Mouse (Mus musculus) liver, embryonic 16.5 days (tissue): ENCODE results near the gene 1500009L16Rik. TPM values are rescaled to one million over a fixed set of nuclear protein-coding genes. Genes with fewer than 3 reads are reported as not detected.
A peak's percentile ranks its signal among the peaks of the same experiment; 100 is the strongest.

Experiments
- ATAC-seq: fragments of 200-750 bp; cut with Nextera tagmentation; 2 replicates; pipeline ENCODE4 v1.8.0; 2017; ENCODE audit warnings: low read depth, mild to moderate bottlenecking, moderate number of reproducible peaks, moderate library complexity
- H3K27ac ChIP-seq: fragments of 300-500 bp; sonication (generic); 2 replicates; pipeline ENCODE4 v1.5.1; 2014; ENCODE audit warnings: mild to moderate bottlenecking, low read length
- H3K27me3 ChIP-seq: fragments of 300-500 bp; sonication (generic); 2 replicates; pipeline ENCODE4 v1.6.1; 2014; ENCODE audit warnings: low read depth, low read length, mixed read lengths; ENCODE audit not compliant: control insufficient read depth, insufficient read depth
- H3K36me3 ChIP-seq: fragments of 300-500 bp; sonication (generic); 2 replicates; pipeline ENCODE4 v1.6.1; 2014; ENCODE audit warnings: mild to moderate bottlenecking; ENCODE audit not compliant: control insufficient read depth, insufficient read depth
- H3K4me1 ChIP-seq: fragments of 300-500 bp; sonication (generic); 2 replicates; pipeline ENCODE4 v1.6.1; 2014; ENCODE audit warnings: low read depth, low read length, mixed read lengths; ENCODE audit not compliant: control insufficient read depth
- H3K4me2 ChIP-seq: fragments of 300-500 bp; sonication (generic); 2 replicates; pipeline ENCODE4 v1.6.1; 2014; ENCODE audit warnings: low read depth, low read length, mixed read lengths
- H3K4me3 ChIP-seq: fragments of 300-500 bp; sonication (generic); 2 replicates; pipeline ENCODE4 v1.5.1; 2014; ENCODE audit warnings: low read depth, mild to moderate bottlenecking, low read length
- H3K9ac ChIP-seq: fragments of 300-500 bp; sonication (generic); 2 replicates; pipeline ENCODE4 v1.6.1; 2014; ENCODE audit warnings: low read depth, low read length
- H3K9me3 ChIP-seq: fragments of 300-500 bp; sonication (generic); replicated peaks from 2 replicates; pipeline ENCODE4 v1.6.1; 2016; ENCODE audit warnings: low read length; ENCODE audit not compliant: control insufficient read depth
- WGBS: fragments of 180-500 bp; shearing (Covaris S2); extraction: QIAGEN DNeasy Blood & Tissue Kit; methylation state at CpG from one replicate; pipeline ENCODE4 v1.1.7; 2014; ENCODE audit not compliant: insufficient replicate concordance; 5-methylcytosine and 5-hydroxymethylcytosine counted together
- polyA plus RNA-seq: library from polyadenylated mRNA; unstranded; fragments of >200 nt; fragmentation: Nextera tagmentation; extraction: Ambion mirVana; gene quantifications from 2 replicates; pipeline ENCODE4 v1.2.1, GENCODE M21; 2015

1500009L16Rik gene
- polyA plus RNA-seq, 1 experiment from 2014 or later: 1.0 TPM

DNA sequence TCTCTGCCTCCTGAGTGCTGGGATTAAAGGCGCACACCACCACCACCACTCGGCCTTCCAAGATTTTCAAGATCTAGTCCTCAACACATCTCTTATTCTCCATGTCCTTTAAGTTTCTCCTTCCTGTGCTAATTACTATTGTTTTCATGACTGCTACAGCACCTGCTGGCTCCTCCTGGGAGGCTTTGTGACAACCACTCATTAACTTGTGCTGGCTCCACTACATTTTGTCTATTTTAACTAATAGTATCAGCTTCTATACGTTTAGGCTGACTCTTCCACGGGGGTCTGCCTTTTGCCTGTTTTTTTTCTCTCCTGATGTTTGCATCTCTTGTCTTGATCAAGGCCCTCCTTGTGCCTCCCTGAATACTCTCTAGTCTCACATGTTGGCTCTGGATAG lies 59.2 kb downstream of the 1500009L16Rik start:
- Histone ChIP-seq H3K27ac (no peak overlapping the region), H3K9ac (no peak overlapping the region), H3K4me1 (no peaks in the 10 kb centered on the region), H3K27me3 (no peaks in the 10 kb centered on the region), H3K9me3 (no peaks in the 10 kb centered on the region; the same call in 1 of the 2 replicates), H3K4me2 (no peak overlapping the region), H3K4me3 (no peak overlapping the region), H3K36me3 (no peaks in the 10 kb centered on the region)
- WGBS: 63% methylated on average over 4 of the region's 4 CpGs
- no peak for ATAC-seq

DNA sequence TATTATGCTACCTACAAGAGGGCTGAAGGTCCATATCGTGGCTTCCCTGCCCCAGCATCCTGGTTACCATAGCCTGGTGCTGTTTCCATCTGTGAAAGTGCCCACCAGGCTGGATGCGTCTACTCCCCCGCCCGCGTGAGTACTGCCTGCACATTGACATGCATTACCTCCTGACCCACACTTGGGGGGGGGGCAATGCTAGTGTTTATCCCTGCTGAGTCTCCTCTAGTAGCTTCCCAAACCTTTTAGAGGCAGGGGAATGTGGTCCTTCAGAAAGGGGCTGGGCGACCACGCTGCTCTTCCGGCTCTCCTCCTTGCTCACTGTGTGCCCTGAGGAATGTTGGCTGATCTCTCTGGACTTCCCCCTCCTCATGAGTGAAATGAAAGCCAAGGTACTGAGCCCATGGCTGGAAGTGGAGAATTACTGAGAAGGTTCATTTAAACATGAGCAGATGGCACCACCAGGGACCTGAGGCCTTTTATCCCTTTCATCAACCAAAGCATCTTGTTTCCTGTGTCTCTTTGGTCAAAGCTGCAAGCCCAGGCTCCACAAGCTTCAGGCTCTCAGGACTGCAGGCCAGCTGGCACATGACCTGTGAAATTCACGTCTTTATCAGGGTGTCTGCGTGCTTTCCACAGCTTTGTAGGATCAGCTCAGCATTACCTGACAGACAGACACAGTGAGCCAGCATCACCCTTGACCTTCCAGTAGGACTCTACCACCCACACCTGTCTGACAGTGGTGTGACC lies 59.9 kb downstream of the 1500009L16Rik start:
- Histone ChIP-seq H3K4me3 (no peak overlapping the region), H3K9ac (no peak overlapping the region), H3K36me3 (no peaks in the 10 kb centered on the region), H3K27ac (no peak overlapping the region), H3K27me3 (no peaks in the 10 kb centered on the region), H3K4me2 (no peak overlapping the region), H3K9me3 (no peaks in the 10 kb centered on the region; the same call in 1 of the 2 replicates), H3K4me1 (no peaks in the 10 kb centered on the region)
- WGBS: 73% methylated on average over 10 of the region's 10 CpGs
- ATAC-seq: no peak

DNA sequence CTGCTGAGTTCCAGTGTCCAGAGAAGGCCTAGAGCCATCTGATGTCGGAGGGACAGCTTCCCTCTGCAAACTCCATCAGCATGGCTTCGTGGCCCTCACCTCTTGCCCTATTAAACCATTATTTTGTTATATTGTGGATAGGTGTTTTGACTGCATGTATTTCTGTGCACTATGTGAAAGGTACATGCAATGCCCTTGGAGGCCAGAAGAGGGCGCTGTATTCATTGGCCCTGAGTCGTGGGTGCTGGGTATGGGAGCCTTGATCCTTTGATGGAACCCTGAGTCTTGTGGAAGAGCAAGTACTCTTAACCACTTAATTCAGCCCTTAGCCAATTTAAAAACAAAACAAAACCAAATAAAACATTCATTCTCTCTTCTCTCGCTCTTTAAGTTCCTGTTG lies 62.3 kb downstream of the 1500009L16Rik start:
- WGBS: 26% methylated on average over 5 of the region's 5 CpGs
- Histone ChIP-seq H3K9ac (no peak overlapping the region), H3K4me3 (no peak overlapping the region), H3K27ac (no peak overlapping the region), H3K36me3 (no peaks in the 10 kb centered on the region), H3K4me2 (no peak overlapping the region), H3K9me3 (no peaks in the 10 kb centered on the region; the same call in 1 of the 2 replicates), H3K4me1 (no peaks in the 10 kb centered on the region), H3K27me3 (no peaks in the 10 kb centered on the region)
- no peak for ATAC-seq

DNA sequence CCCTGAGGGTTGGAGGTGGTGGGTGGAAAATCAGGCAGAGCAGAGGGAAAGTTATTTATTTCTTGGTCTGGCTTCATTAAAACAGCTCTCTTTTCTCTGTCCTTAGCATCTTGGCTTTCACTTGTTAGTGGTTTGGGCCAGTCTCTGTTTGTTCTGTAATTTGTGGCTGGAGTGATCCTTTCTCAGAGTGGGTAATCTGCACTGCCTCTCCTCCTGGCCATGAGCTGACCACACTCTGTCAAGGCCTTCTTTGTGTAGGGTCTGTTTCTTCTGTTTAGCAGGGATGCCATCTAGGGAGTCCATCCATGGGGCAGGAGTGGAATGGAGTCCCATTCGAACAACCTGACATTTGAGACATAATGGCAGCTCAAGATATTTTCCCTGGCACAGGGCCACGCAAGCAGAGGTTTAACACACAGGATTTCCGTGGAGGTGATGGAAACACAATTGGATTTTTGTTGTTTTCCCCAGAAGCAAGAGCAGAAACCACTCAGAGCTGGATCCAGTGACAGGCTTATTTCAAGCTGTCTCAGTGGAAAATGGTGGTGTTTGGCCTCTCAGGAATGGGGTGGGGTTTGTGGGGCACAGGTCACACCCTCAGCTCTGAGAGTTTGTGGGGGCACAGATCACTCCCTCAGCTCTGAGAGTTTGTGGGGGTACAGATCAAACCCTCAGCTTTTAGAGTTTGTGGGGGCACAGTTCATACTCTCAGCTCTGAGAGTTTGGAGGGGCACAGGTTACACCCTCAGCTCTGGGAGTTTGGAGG lies 63.1 kb downstream of the 1500009L16Rik start:
- H3K36me3 ChIP-seq: no peaks in the 10 kb centered on the region
- H3K27me3 ChIP-seq: no peaks in the 10 kb centered on the region
- H3K4me3 ChIP-seq: no peak overlapping the region
- no peak overlapping the region for H3K4me2 ChIP-seq
- H3K9me3 ChIP-seq: no peaks in the 10 kb centered on the region
- no peak overlapping the region for H3K27ac ChIP-seq
- H3K9ac ChIP-seq: no peak overlapping the region
- WGBS: 62% methylated on average over 3 of the region's 3 CpGs
- H3K4me1 ChIP-seq: no peaks in the 10 kb centered on the region
- ATAC-seq: no peak

DNA sequence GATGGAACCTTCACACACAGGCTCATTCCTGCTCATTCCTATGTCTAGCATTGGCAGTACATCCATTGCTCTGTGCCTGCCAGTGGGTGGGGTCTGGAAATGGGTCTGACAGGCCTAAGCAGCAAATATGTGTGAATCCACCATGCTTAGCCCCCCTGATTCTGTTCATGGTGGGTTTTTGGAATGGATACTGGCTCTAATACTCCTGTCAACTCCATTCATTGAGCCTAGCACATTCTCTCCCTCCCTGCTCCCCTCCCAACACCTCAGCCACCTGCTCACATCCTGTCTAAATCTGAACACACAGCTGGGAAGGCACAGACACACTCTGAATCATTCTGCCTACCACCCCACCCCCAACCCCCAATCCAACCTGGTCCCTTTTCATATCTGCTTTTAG lies 72.4 kb downstream of the 1500009L16Rik start:
- Histone ChIP-seq H3K9me3 (no peaks in the 10 kb centered on the region), H3K4me2 (no peak overlapping the region), H3K36me3 (no peaks in the 10 kb centered on the region), H3K4me3 (no peak overlapping the region), H3K27me3 (no peaks in the 10 kb centered on the region), H3K9ac (no peak overlapping the region), H3K4me1 (no peaks in the 10 kb centered on the region), H3K27ac (no peak overlapping the region)
- no peak for ATAC-seq

DNA sequence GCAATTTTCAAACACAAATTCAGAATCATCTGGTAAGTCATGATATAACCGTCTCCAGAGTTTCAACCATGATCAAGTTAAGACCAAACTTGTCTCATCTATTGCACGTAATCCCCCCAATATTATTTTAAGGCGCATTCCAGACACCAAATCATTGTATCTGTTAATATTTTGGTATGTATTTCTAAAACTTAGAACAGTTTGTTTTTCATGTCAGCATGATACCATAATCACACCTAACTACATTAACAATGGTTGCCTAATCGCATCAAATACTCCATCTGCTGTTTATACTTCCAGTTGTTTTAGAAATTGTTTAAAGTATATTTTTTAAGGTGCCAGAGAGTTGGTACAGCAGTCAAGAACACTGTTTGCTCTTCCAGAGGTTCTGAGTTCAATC lies 72.8 kb downstream of the 1500009L16Rik start:
- WGBS: 78% methylated on average over 4 of the region's 4 CpGs
- Histone ChIP-seq H3K36me3 (no peaks in the 10 kb centered on the region), H3K27ac (no peak overlapping the region)

DNA sequence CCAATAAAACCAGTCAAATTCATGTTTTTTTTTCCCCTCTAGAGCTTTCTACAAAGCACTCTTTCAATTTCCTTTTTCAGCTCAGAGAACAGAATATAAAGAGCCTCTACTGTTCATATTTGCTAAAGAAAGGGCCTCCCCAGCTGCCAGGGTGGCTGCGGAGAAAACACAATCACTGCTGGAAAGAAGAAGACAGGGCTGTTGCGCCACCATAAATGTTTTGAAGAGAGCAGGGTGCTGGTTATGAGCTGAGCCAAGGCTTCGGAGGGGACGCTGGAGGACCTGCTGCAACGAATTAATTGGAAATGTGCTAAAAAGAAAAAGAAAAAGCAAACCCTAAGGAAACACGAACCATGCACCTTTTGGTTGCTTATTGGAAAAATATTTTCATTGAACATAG lies 81.4 kb downstream of the 1500009L16Rik start:
- no peak overlapping the region for H3K4me3 ChIP-seq
- no peaks in the 10 kb centered on the region for H3K36me3 ChIP-seq
- H3K4me1 ChIP-seq: no peaks in the 10 kb centered on the region; the same call in 1 of the 2 replicates
- no peaks in the 10 kb centered on the region for H3K27me3 ChIP-seq
- ATAC-seq: no peak
- H3K9ac ChIP-seq: no peak overlapping the region
- no peak overlapping the region for H3K27ac ChIP-seq
- H3K4me2 ChIP-seq: no peak overlapping the region
- WGBS: 52% methylated on average over 6 of the region's 6 CpGs
- no peaks in the 10 kb centered on the region for H3K9me3 ChIP-seq

More for the DNA sequence above, 72.8 kb downstream of the 1500009L16Rik start:
- H3K27me3 ChIP-seq: no peaks in the 10 kb centered on the region
- H3K9me3 ChIP-seq: no peaks in the 10 kb centered on the region
- H3K4me3 ChIP-seq: no peak overlapping the region
- ATAC-seq: no peak
- H3K9ac ChIP-seq: no peak overlapping the region
- no peak overlapping the region for H3K4me2 ChIP-seq
- H3K4me1 ChIP-seq: no peaks in the 10 kb centered on the region

DNA sequence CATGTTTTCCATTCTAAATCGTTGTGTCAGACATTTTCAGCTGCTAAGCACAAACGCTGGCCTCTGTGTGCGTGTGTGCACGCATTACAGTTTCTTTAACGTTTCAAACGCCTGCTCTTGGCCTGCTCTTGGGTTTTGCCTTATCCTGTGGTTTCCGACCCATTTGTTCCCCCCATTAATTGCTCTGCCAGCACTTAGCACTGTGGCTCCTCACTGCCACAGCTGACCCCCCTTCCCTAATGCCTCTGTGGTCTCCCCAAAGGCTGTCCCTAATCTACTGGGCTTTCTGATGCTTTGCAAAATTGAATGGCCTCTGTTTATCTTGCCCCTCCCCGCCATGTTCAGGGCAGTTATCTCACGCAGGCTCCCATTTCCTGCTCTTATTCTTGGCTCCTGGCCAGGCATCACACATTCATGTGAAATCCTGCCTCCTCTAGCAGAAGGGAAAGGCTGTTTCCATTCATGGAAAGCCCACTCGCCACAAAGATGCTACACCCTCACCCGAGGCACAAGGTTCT lies 82.6 kb downstream of the 1500009L16Rik start:
- Histone ChIP-seq H3K27ac (no peak overlapping the region), H3K36me3 (no peaks in the 10 kb centered on the region), H3K4me3 (no peak overlapping the region), H3K9me3 (no peaks in the 10 kb centered on the region), H3K4me2 (no peak overlapping the region), H3K4me1 (no peaks in the 10 kb centered on the region; the same call in 1 of the 2 replicates), H3K9ac (no peak overlapping the region), H3K27me3 (no peaks in the 10 kb centered on the region)
- WGBS: 18% methylated on average over 11 of the region's 11 CpGs
- ATAC-seq: peak; percentile 30; the same call in 1 of the 2 replicates

DNA sequence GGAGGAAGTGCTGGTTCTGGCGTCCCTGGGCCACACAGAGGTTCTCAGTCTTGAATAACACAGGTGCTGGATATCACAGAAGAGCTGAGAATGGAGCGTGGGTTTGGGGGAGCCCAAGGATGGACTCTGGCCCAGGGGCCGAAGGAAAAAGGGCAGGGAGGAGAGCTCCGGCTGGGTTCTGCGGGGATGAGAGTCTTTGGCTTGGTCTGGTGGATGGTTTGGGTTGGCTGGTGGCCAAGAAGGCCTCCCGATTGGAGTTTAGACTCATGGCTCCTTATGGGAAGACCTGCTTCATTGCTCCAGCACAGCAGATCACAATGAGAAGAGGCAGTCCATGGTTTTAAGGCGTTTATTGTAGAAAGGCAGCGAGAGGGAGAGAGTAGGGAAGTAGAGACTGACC lies 84.6 kb downstream of the 1500009L16Rik start:
- H3K4me2 ChIP-seq: no peak overlapping the region
- no peak overlapping the region for H3K27ac ChIP-seq
- no peaks in the 10 kb centered on the region; the same call in 1 of the 2 replicates for H3K4me1 ChIP-seq
- no peaks in the 10 kb centered on the region for H3K36me3 ChIP-seq
- no peak for ATAC-seq
- no peaks in the 10 kb centered on the region for H3K27me3 ChIP-seq
- WGBS: 74% methylated on average over 8 of the region's 8 CpGs
- H3K4me3 ChIP-seq: no peak overlapping the region
- H3K9ac ChIP-seq: no peak overlapping the region
- H3K9me3 ChIP-seq: no peaks in the 10 kb centered on the region
